Mouse (Mus musculus) erythroblast, embryonic 14.5 days (primary cell): ENCODE data around the gene St7. TPM values are rescaled to one million over a fixed set of nuclear protein-coding genes. Genes with fewer than 3 reads are reported as not detected.

ENCODE experiments used
- H3K27me3 ChIP-seq: 2 replicates; pipeline ENCODE4 v1.6.1; 2012; ENCODE audit warnings: inconsistent platforms; ENCODE audit not compliant: control insufficient read depth
- H3K36me3 ChIP-seq: 2 replicates; pipeline ENCODE4 v1.6.1; 2012; ENCODE audit warnings: mild to moderate bottlenecking, inconsistent platforms; ENCODE audit not compliant: control insufficient read depth
- H3K4me1 ChIP-seq: 2 replicates; pipeline ENCODE4 v1.6.1; 2012; ENCODE audit warnings: inconsistent platforms; ENCODE audit not compliant: control insufficient read depth
- H3K4me3 ChIP-seq: replicated peaks from 2 replicates; pipeline ENCODE3; 2012; ENCODE audit warnings: moderate library complexity, mild to moderate bottlenecking, inconsistent platforms
- H3K9me3 ChIP-seq: 2 replicates; pipeline ENCODE4 v1.6.1; 2012; ENCODE audit warnings: low read length, inconsistent platforms, mixed read lengths; ENCODE audit not compliant: control insufficient read depth
- GATA1 ChIP-seq: IDR thresholded peaks from 2 replicates; pipeline ENCODE4 v1.6.1; 2012; ENCODE audit warnings: low read length, inconsistent platforms, mixed read lengths
- TAL1 ChIP-seq: IDR thresholded peaks from 3 replicates; pipeline ENCODE4 v1.6.1; 2012; ENCODE audit warnings: low read length, inconsistent platforms, mixed read lengths
- polyA plus RNA-seq: library from polyadenylated mRNA; stranded (reverse); fragments of >175 nt; gene quantifications from 2 replicates; pipeline ENCODE4 v1.2.3, GENCODE M21; 2012

The St7 gene
- polyA plus RNA-seq, 1 experiment = 0.85 TPM

DNA sequence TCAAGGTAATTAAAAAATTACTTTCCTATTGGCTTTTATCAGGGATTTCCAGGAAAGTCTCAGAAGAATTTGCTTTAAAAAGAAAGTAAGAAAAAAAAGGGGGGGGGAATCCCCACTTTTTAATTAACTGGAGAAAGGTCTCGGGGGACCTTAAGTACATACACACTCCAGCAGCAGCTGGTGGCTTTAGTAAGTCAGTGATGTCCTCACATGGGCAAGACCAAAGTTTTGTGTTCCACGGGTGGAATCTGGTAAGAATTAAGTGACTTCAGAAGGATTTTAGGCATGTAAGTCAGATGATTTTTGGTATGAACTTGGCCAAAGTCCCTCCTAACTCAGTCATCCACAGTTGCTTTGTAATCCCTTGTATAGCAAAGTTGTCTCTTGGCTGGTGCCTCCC, 92.5 kb downstream of the St7 start:
- Histone ChIP-seq H3K4me1 (peaks cover 10% of the 10 kb centered on the region), H3K36me3 (peaks cover 4% of the 10 kb centered on the region), H3K9me3 (peaks cover 3% of the 10 kb centered on the region; the same call in 1 of the 2 replicates), H3K4me3 (no peak overlapping the region), H3K27me3 (no peaks in the 10 kb centered on the region)
- TF ChIP-seq GATA1 (no peak), TAL1 (no peak)

DNA sequence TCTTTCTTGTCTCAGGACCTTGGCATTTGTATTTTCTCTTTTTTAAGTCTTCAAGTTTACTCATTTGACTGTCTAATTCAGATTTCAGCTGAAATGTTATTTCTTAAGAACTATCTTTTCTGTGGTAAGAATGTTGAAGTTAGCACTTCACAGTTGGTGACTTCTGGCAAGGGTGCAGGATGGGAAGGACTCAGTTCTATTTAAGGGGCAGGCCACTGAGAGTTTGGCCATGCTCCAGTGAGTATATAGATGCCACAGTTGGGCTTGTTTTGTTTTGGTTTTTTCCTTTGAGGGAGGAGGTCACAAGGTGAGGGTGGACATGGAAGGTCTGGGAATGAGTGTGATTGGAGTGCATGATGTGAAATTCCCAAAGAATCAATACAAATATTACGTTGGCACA, 95.1 kb downstream of the St7 start:
- no peaks in the 10 kb centered on the region for H3K27me3 ChIP-seq
- TF ChIP-seq GATA1 (no peak), TAL1 (no peak)
- no peak overlapping the region for H3K4me3 ChIP-seq
- H3K9me3 ChIP-seq = peaks cover 3% of the 10 kb centered on the region; the same call in 1 of the 2 replicates
- peaks cover 12% of the 10 kb centered on the region for H3K4me1 ChIP-seq
- peaks cover 4% of the 10 kb centered on the region for H3K36me3 ChIP-seq

DNA sequence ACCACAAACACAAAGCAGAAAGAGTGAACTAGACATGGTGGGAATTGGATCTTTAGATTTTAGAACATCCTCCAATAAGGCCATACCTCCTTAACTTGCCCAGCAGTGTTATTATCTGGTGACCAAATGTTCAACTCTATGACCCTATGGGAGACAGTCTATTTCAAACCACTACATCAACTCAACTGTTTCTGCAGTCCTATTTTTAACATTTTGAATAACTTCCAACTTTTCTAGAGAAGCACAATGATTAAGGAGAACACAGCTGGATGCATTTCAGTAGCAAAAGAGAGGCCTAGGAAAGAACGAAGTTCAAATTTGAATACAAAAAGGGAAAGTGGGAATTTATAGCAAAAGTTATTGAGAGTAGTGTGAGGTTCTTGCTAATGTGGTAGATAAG, 97.5 kb downstream of the St7 start:
- peaks cover 3% of the 10 kb centered on the region; the same call in 1 of the 2 replicates for H3K9me3 ChIP-seq
- peaks cover 4% of the 10 kb centered on the region for H3K36me3 ChIP-seq
- no peak for TF ChIP-seq GATA1
- TF ChIP-seq TAL1 = no peak
- peaks cover 11% of the 10 kb centered on the region for H3K4me1 ChIP-seq
- no peak overlapping the region for H3K4me3 ChIP-seq
- no peaks in the 10 kb centered on the region for H3K27me3 ChIP-seq

DNA sequence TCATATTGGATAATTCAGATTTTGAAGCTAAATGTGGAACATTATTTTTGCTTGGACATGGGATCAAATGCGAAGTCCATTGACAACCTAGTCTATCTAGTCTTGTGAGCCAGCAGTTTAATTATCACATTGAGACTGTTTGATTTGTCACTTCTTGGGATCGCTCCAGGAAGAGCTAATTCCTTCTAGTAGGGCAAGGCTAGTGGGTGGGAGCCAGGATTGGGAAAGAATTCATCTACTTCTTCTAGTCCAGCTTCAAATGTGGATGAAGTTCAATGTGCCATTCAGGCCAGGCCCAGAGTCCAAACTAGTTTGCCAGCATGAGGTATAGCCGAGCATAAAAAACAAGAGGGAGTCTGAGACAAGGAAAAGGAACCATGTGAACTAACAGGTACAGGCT, 100.7 kb downstream of the St7 start:
- Histone ChIP-seq H3K27me3 (no peaks in the 10 kb centered on the region), H3K4me3 (no peak overlapping the region), H3K36me3 (peaks cover 3% of the 10 kb centered on the region; the same call in 1 of the 2 replicates), H3K9me3 (no peaks in the 10 kb centered on the region), H3K4me1 (peaks cover 13% of the 10 kb centered on the region)
- no peak for TF ChIP-seq TAL1
- TF ChIP-seq GATA1 = no peak

DNA sequence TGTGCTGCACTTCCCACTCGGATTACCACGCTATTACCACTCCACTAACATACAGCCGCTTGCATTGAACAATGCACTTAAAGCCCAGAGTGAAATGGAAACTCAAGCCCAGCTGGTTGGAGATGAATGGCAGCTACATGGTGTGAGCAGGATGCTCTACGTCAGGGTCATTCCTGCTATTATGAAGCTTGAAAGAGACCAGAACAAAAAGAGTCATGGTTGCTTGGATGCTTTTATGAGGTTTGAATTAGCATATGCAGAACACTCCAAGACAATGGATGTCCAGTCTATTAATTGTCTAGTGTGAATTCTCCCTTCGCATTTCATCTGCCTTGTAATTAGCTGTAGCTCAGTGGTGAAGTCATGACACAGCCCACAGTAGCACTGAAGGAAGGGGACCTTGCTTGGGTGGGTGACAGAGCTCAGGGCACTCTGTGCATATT, 104.6 kb downstream of the St7 start:
- TF ChIP-seq TAL1 = no peak
- no peak for TF ChIP-seq GATA1
- no peak overlapping the region for H3K4me3 ChIP-seq
- H3K27me3 ChIP-seq = no peaks in the 10 kb centered on the region
- H3K4me1 ChIP-seq = peaks cover 7% of the 10 kb centered on the region
- no peaks in the 10 kb centered on the region for H3K9me3 ChIP-seq
- peaks cover 3% of the 10 kb centered on the region; the same call in 1 of the 2 replicates for H3K36me3 ChIP-seq

DNA sequence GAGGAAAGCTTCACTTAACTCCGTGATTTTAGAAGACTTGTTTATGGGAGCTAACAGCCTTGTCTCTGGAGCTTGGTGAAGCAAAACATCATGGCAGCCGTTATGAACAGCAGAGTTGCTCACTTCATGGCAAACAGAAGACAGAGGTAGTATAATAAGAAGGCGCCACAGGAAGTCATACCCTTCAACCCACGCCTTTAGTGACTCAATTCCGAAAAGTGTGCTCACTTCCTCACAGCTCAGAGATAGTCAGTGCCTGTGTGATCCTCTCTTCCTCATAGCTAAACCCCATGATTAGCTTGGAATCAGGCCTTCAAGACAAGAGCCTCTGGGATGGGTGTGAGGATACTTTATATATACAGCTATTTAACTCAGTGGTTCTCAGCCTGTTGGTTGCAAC, 108.0 kb downstream of the St7 start:
- Histone ChIP-seq H3K4me3 (no peak overlapping the region), H3K4me1 (peaks cover 16% of the 10 kb centered on the region), H3K27me3 (no peaks in the 10 kb centered on the region), H3K9me3 (no peaks in the 10 kb centered on the region), H3K36me3 (peaks cover 3% of the 10 kb centered on the region; the same call in 1 of the 2 replicates)
- no peak for TF ChIP-seq GATA1
- TF ChIP-seq TAL1 = no peak

DNA sequence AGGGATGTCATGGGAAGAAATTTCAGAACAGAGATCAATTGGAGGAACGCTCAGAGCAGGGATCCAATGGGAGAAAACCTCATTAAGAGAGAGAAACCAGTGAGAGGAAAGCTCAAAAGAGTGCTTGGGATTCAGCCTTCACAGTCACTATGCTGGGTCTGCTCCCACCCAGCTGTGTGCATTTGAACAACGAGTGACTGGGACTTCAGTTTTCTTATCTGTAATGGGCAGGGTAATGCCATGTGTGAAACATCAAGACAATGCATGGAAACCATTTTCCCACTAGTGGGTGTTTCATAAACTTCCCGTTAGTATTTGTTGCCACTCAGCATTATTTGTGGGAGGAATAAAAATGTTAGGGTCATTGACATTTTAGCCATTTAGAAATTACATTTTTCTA, 111.7 kb downstream of the St7 start:
- peaks cover 26% of the 10 kb centered on the region for H3K4me1 ChIP-seq
- no peaks in the 10 kb centered on the region for H3K36me3 ChIP-seq
- TF ChIP-seq GATA1 (peak; percentile 6; the same call in 1 of the 2 replicates), TAL1 (no peak)
- H3K27me3 ChIP-seq = no peaks in the 10 kb centered on the region
- H3K4me3 ChIP-seq = no peak overlapping the region
- H3K9me3 ChIP-seq = no peaks in the 10 kb centered on the region

DNA sequence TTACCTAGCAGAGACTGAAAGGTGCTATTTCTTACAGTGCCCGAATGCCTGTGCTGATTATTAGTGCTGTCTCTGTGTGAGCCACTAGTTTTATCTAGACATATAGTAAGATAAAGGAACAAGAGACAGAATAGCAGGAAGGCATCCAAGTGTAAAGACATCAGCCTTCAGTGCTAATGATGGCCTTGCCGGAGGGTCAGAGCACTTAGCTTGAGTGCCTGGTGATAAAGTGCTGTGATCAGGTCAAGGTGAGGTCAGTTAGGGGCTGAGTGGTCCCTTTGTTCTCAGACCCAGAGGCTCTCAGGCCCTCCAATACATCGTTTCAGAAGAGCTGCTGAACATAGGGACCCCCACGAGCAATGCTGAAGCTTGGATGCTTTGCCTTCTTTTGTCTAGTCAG, 113.8 kb downstream of the St7 start:
- TF ChIP-seq GATA1 = no peak
- no peak for TF ChIP-seq TAL1
- peaks cover 29% of the 10 kb centered on the region for H3K4me1 ChIP-seq
- no peak overlapping the region for H3K4me3 ChIP-seq
- H3K9me3 ChIP-seq = no peaks in the 10 kb centered on the region
- H3K36me3 ChIP-seq = no peaks in the 10 kb centered on the region
- no peaks in the 10 kb centered on the region for H3K27me3 ChIP-seq

DNA sequence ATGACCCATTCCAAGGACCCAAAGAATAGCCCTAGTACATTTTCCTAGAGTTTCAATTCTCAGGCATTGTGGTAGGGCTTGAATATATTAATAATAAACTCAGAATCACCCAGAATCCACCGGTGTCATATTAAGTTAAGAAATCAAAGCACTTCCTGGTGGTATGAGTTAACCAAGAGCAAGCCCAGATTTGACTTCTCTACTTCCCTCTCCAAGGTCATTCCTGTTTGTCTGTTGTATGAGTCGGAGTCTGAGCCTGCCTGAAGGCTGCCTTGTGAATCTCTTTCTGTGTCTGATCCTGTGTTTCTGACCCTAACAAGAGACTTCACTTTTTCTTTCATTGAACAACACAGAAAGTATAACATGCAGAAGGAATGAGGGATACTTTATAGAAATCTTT, 118.3 kb downstream of the St7 start:
- no peak for TF ChIP-seq TAL1
- TF ChIP-seq GATA1 = no peak

DNA sequence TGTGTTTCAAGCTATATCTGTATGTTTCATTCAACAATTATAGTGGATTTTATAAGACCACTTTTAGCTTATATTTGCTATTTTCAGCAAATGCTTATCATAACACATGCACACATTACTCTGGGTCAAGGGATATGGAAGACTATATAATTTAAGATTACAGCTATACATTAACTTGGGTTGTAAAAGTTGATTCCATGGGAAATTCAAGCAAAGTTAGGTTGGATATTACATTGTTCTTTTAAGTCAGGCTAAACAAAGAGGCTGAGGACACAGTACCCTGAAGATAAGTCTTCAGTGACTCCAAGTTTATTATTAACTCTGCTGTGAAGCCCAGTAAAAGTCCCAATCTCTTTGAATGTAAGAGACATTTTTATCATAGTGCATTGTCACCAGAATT, 118.8 kb downstream of the St7 start:
- TF ChIP-seq TAL1 (no peak), GATA1 (no peak)
- Histone ChIP-seq H3K27me3 (no peaks in the 10 kb centered on the region), H3K4me1 (peaks cover 20% of the 10 kb centered on the region), H3K9me3 (no peaks in the 10 kb centered on the region), H3K36me3 (no peaks in the 10 kb centered on the region), H3K4me3 (no peak overlapping the region)

More for the DNA sequence above, 118.3 kb downstream of the St7 start:
- no peaks in the 10 kb centered on the region for H3K36me3 ChIP-seq
- no peaks in the 10 kb centered on the region for H3K9me3 ChIP-seq
- peaks cover 24% of the 10 kb centered on the region for H3K4me1 ChIP-seq
- H3K4me3 ChIP-seq = no peak overlapping the region
- no peaks in the 10 kb centered on the region for H3K27me3 ChIP-seq
